8 mouse cellular contexts compared by ENCODE assay signal in genomic region chr2:27886608-27887460, GRCm38 (mm10). TPM values are rescaled to one million over a fixed set of nuclear protein-coding genes. Genes with fewer than 3 reads are reported as not detected.
A peak's percentile ranks its signal among the peaks of the same experiment; 100 is the strongest.
DNase-seq lines count a peak whose midpoint lies in the region; ATAC-seq and TF ChIP-seq lines count a peak whose summit lies in the region.

No protein-coding gene starts in this region.

- no peak for TF ChIP-seq EP300 in lung, postnatal 0 days (IDR thresholded peaks at IDR 0.05)

- peak overlapping the region; percentile 80 for H3K9ac ChIP-seq in heart, embryonic 11.5 days (ENCODE audit: low read depth, low read length)
- peak overlapping the region; percentile 81 for H3K9ac ChIP-seq in kidney, embryonic 14.5 days (ENCODE audit: low read depth, low read length)
- peak overlapping the region; percentile 76 for H3K9ac ChIP-seq in lung, postnatal 0 days (replicated peaks; ENCODE audit: low read depth)

- no peaks in the 10 kb centered on the region for H3K9me3 ChIP-seq in heart, embryonic 11.5 days (replicated peaks; ENCODE audit: control insufficient read depth, low read length)
- H3K9me3 ChIP-seq in kidney, embryonic 14.5 days (ENCODE audit: control insufficient read depth, low read length), result no peaks in the 10 kb centered on the region
- no peaks in the 10 kb centered on the region for H3K9me3 ChIP-seq in lung, postnatal 0 days (ENCODE audit: low read length)

- H3K27ac ChIP-seq in heart, embryonic 11.5 days (ENCODE audit: low read depth, low read length), result peak overlapping the region; percentile 74
- peak overlapping the region; percentile 69 for H3K27ac ChIP-seq in kidney, embryonic 14.5 days (ENCODE audit: low read depth, low read length)
- peak overlapping the region; percentile 80 for H3K27ac ChIP-seq in lung, postnatal 0 days (ENCODE audit: low read length)

- peak overlapping the region; percentile 78 for H3K4me2 ChIP-seq in heart, embryonic 11.5 days
- H3K4me2 ChIP-seq in kidney, embryonic 14.5 days (replicated peaks; ENCODE audit: low read depth, low read length), result peak overlapping the region; percentile 94
- peak overlapping the region; percentile 92 for H3K4me2 ChIP-seq in lung, postnatal 0 days (replicated peaks; ENCODE audit: low read depth, low read length)

- peaks cover 36% of the 10 kb centered on the region for H3K4me1 ChIP-seq in heart, embryonic 11.5 days (ENCODE audit: control insufficient read depth, insufficient read depth, low read length)
- peaks cover 12% of the 10 kb centered on the region; the same call in 1 of the 2 replicates for H3K4me1 ChIP-seq in kidney, embryonic 14.5 days (ENCODE audit: control insufficient read depth, insufficient read depth, low read length)
- H3K4me1 ChIP-seq in lung, postnatal 0 days (ENCODE audit: insufficient read depth, low read depth, low read length), result peaks cover 4% of the 10 kb centered on the region; the same call in 1 of the 2 replicates

- no peaks in the 10 kb centered on the region for H3K36me3 ChIP-seq in heart, embryonic 11.5 days (ENCODE audit: control insufficient read depth, insufficient read depth, low read length)
- H3K36me3 ChIP-seq in kidney, embryonic 14.5 days (ENCODE audit: control insufficient read depth, insufficient read depth, low read length), result no peaks in the 10 kb centered on the region
- no peaks in the 10 kb centered on the region for H3K36me3 ChIP-seq in lung, postnatal 0 days (ENCODE audit: insufficient read depth, low read length)

- peak; percentile 33 to 41 for DNase-seq in layer of hippocampus, postnatal 10 days (ENCODE audit: low spot score in 2 of 2)
- no peak for DNase-seq in layer of hippocampus, adult 11-12 months (ENCODE audit: low spot score)
- peak; percentile 79 for DNase-seq in embryo, embryonic 11 days
- peak; percentile 81 for DNase-seq in lung, postnatal 0 days (ENCODE audit: low spot score)
- peak; percentile 30 for DNase-seq in right cerebral cortex, postnatal 14 days
- DNase-seq in natural killer cell, adult 2 months (ENCODE audit: low spot score in 2 of 2), result no peak

- ATAC-seq in heart, embryonic 11.5 days (replicated peaks; ENCODE audit: insufficient number of reproducible peaks, low FRiP score, low TSS enrichment), result 0 out of 2 replicates have a peak, but pooled peaks have one; percentile 3
- ATAC-seq in kidney, embryonic 14.5 days (ENCODE audit: low FRiP score, low TSS enrichment), result peak; percentile 40
- ATAC-seq in lung, postnatal 0 days, result peak; percentile 7

- H3K27me3 ChIP-seq in heart, embryonic 11.5 days (ENCODE audit: control insufficient read depth, insufficient read depth, low read length), result no peaks in the 10 kb centered on the region; the same call in 1 of the 2 replicates
- H3K27me3 ChIP-seq in kidney, embryonic 14.5 days (ENCODE audit: control insufficient read depth, insufficient read depth, low read length), result 0 out of 2 replicates have a peak, but pooled peaks cover 3% of the 10 kb centered on the region
- peaks cover 4% of the 10 kb centered on the region; the same call in 1 of the 2 replicates for H3K27me3 ChIP-seq in lung, postnatal 0 days (replicated peaks; ENCODE audit: insufficient read depth, low read length)

- peak overlapping the region; percentile 50 for H3K4me3 ChIP-seq in heart, embryonic 11.5 days (ENCODE audit: low read depth, low read length)
- H3K4me3 ChIP-seq in kidney, embryonic 14.5 days (ENCODE audit: low read length), result peak overlapping the region; percentile 73
- H3K4me3 ChIP-seq in lung, postnatal 0 days (ENCODE audit: low read depth, low read length), result peak overlapping the region; percentile 70

- peak; percentile 75 for TF ChIP-seq CTCF in lung, postnatal 0 days (IDR thresholded peaks at IDR 0.05)

- under 1% methylated on average over 63 of the region's 67 CpGs for WGBS in heart, embryonic 11.5 days (ENCODE audit: insufficient replicate concordance)
- WGBS in kidney, embryonic 14.5 days, result under 1% methylated on average over 53 of the region's 67 CpGs
- 2% methylated on average over 66 of the region's 67 CpGs for WGBS in lung, postnatal 0 days

RNA-seq across cellular contexts. Expression of gene Col5a1, which starts 0.6 kb away (rescaled TPM):
- total RNA-seq in layer of hippocampus, postnatal 10 days (2021), result 10 to 100 TPM in 1 of 2 experiments, 1 to 10 TPM in 1; 9.9 to 10.8 TPM
- polyA plus RNA-seq in heart, embryonic 11.5 days (2014; fragmentation: Nextera tagmentation; extraction: Ambion mirVana), result 38.7 and 38.8 TPM in 2 replicates
- polyA plus RNA-seq in kidney, embryonic 14.5 days (2014; fragmentation: Nextera tagmentation; extraction: Ambion mirVana), result 41.9 and 42.3 TPM in 2 replicates
- 47.7 and 50.7 TPM in 2 replicates for polyA plus RNA-seq in lung, postnatal 0 days (2015; fragmentation: Nextera tagmentation; extraction: Ambion mirVana)

Comparison
In these comparisons a context has a peak if more than half of its experiments do, and no peak if none do; other contexts are left out.
1. DNase-seq: peak in layer of hippocampus, postnatal 10 days (2 of 2), embryo, embryonic 11 days (single experiment), lung, postnatal 0 days (single experiment) and right cerebral cortex, postnatal 14 days (single experiment); none in layer of hippocampus, adult 11-12 months (single experiment) and natural killer cell, adult 2 months (0 of 2).
2. Peak in every context shown above with its lines, with median percentiles within 50 percentile points of each other: ATAC-seq, H3K27ac ChIP-seq, H3K4me2 ChIP-seq, H3K4me3 ChIP-seq and H3K9ac ChIP-seq.